Mouse (Mus musculus) cerebellum, postnatal 10 days (tissue): Measurements from ENCODE around the gene Shld2.
"Not testable (repeated sequence)": the region's sequence is repeated elsewhere in the genome, so short reads cannot be mapped to it uniquely, and the experiment has no call there.

ENCODE experiments used
- DNase-seq, 2 experiments: peaks; one replicate each; pipeline ENCODE4 v3.0.0; 2021; ENCODE audit warnings: mixed read lengths in 2 of 2

The Shld2 gene

DNA sequence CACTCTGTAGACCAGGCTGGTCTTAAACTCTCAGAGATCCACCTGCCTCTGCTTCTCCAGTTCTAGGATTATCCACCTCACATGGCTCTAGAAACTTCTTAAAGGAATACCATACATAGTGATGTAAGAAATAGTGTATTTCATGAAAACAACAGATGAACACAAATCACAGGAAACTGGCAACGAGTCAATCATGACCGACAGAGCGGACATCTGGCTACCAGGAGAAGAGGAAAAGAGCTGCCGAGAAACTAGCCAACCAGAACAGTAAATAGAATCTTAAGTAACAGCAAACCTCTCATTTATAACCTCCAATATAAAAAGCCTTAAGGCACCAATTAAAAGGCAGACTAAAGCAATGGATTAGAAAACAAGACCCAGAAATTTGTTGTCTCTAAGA is 30.6 kb downstream of the Shld2 start:
- DNase-seq, result peak; percentile 39 to 50

DNA sequence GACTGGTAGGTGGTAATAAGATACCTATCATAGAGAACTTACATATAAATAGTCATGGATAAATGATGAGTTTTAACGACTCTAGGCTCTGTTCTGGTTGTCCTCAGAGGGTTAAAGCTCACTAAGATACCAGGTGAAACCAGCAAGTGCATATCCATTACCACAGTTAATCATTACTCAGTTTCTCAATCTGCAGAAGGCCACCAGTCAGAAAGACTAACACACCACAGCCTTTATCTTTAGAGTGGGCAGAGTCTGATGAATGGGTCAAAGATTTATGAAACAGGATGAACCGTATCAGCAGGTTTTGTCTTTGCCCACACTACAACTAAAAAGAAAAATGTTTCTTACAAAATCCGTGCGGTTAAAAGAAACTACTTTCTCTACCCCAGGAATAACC is 35.1 kb downstream of the Shld2 start:
- DNase-seq, result no peak

DNA sequence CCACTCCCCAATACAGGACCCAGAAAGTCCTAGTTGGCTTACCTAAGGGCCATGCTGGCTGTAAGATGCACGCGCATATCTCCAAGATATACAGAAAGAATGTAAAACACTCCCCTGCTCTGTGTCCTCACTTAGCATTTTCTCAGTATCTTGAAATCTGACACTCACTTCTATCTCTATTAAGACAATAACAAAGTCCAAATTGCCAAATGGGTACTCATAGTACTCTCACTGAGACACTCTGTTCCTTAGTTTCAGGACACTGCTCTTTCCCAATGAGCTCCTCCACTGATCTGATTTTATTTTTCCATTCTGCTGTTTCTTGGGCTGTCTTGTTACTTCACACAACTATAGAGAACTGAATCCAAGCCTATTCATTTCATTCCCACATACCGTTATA is 36.2 kb downstream of the Shld2 start:
- DNase-seq, result no peak

DNA sequence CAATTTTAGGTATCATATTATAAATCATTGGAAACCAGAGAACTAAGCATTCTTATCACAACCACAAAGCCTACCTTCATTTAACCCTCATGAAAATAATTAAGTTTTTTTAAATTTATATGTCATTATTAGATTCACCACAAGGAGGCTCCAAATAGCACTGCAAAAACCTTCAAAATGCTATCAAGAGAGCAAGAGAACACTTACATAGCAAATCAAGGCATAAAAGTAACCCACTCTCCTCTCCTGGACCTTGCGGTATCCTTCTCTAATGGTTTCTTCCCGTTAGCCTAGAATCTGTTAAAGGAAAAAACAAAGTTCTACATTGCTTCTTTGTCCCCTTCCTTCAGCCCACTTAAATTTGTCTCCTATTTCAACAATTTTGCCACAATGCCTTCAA is 37.0 kb downstream of the Shld2 start:
- DNase-seq, result peak in 1 of 2 experiments; percentile 40

DNA sequence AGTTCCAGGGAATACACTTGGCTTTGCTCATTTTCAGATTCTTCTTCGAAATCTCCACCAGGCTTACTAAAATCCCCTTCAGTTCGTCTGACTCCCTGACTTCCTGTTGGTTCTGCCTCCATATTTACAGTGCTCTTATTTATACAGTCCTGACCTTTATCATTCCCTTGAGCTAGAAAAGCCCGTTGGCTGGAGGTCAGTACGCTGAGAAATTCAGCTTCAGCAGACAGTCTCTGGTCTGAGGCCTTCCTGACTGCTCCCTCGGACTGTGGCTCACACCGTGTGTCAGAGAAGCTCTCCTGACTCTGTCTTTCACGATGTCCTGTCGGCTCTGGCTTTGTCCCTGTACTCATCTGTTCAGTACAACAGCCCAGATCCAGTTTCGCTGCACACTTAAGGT is 42.2 kb downstream of the Shld2 start:
- DNase-seq, result no peak

DNA sequence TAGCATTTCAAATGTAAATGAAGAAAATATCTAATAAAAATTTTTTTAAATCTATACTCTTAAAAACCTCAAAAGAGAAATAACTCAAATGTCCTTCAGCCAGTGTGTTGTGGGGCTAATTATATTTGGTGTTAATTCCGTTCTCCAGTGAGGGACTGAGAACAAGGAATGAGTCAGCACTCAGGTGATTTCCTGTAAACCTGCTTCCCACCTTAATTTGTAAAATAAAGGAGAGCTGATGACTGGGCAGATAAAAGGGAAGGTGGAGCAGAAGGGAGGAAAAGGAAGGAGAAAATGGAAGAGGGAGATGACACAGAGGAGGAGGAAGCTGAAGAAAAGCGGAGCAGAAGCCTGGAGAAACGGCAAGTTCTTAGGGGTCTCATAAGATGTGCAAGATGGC is 51.8 kb downstream of the Shld2 start:
- DNase-seq, result not testable (repeated sequence)

DNA sequence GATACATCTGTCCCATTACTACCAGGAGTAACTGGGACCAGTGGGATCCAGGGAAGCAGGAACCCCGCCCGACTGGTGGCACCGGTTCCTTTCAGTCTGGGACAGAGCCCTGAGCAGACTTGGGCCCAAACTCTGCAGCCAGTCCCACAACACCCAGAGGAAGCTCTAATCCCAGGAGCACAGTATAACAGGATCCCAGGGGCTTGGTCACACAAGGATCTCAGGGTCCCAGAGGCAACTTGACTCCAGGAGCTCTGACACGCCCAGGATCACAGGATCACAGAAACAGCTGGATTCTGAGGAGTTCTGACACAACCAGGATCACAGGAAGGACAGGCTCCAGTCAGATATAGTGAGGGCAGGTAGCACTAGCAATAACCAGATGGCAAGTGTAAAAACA is 57.0 kb downstream of the Shld2 start:
- no peak for DNase-seq

DNA sequence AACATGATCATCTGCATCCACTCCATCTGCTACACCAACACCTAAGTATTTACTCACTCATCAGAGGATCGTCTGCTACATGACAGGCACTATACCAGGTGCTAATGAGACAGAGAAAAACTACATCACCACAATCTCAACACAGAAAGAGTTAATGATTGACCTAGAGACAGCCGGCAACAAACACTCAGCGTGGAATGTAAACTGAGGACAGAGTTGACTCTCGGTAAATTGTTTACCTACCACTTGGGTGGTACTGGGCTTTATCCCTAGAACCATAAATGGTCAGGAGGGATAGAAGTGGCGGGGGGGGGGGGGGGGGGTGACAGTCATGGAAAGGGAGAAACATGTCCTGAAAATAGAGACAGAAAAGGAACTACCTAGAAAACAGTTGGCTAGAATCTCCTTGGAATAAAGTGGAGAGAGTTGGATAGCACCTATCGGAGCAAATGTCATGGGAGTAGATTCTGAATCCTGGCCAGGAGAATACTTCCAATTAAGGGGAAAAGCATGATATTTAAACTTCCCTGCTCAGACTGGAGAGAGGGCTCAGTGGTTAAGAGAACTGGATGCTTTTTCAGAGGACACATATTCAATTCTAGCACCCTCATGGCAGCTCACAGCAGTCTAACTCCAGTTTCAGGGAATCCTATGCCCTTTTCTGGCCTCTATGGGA is 57.7 kb downstream of the Shld2 start:
- no peak for DNase-seq

DNA sequence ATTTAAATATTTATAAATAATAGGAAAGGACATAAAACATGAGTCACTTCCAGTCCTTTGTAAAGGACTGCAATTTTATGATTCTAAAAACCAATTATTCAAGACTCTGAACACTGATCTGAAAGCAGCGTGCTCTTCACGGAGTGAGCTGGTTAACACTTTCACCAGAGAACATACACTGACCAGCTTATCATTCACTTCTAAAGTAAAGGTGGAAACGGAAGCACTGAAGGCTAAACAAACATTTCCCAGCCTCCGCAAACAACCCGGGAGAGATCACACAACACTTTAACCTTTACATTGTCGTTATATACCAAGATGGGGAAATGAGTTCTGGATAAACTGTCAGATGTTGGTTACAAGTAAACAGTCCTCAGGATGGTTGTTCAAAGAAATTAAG is 69.6 kb downstream of the Shld2 start:
- DNase-seq, result no peak

DNA sequence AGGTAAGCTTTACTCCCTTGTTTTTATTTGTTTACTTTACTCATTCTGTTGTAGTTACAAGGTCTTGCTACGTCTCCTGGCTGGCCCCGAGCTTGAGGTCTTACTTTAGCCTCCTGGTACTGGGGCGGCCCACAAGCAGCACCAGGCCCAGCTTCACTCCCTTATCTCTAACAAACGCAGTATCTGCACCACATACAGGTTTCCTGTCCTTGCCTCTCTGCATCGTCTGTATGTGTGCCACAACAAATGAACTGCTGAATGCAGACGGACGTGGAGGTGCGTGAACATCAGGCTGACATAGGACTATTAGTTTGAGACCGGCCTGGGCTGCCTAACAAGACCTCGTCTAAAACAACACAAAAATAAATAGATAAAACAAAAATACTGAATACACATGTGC is 70.0 kb downstream of the Shld2 start:
- no peak for DNase-seq

DNA sequence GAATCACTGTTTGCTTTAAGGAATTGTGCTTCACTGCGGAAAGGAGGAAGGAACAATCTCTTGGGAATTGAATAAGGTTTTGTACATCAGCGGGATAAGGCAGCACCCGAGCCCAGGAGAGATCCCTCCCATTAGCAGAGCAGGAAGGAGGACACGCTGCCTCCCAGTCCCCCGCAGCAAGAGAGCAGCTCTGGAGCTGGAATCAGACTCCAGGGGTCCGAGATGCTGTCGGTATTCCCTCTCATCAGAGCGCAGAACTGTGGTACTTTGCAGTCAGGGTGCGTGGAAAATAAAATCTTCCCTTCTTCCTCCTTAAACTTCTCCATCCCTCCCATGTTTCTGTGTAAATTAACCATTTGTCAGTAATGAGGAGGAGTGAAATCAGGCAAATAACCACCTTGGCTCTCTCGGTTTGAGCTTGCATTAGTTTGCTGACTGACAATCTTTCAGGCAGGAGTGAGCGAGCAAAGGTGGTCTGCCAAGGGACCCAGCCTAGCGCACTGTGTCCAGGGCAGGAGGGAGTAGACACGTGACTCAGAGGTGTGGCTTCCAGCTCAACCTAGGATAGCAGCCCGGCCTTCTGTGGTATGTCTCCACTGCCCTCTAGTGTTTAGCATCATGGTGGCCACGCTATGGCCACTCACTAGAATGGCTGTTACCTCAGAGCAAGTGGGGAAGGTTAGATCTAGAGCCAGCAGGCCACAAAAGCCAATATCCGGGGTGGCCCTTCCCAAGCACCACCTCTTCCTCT is 75.5 kb downstream of the Shld2 start:
- peak; percentile 84 to 87 for DNase-seq

DNA sequence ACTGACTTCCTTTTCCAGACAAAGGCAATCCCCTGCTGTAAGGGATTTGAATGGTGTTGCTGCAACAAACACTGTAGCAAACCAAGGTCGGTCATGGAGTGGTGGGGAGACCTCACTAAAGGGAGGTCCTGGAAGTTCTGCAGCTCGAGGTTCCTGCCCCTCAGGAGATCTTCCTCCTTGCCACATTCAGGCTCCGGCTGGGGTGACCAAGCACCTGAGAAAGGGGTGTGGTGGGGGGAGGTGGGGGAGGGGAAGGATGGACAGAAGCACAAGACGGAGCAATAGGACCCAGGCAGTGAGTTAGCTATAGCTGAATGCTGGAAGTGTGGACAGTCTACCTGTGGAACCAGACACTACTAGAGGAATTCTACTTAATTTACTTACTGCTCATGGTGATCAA is 76.4 kb downstream of the Shld2 start:
- DNase-seq, result no peak

DNA sequence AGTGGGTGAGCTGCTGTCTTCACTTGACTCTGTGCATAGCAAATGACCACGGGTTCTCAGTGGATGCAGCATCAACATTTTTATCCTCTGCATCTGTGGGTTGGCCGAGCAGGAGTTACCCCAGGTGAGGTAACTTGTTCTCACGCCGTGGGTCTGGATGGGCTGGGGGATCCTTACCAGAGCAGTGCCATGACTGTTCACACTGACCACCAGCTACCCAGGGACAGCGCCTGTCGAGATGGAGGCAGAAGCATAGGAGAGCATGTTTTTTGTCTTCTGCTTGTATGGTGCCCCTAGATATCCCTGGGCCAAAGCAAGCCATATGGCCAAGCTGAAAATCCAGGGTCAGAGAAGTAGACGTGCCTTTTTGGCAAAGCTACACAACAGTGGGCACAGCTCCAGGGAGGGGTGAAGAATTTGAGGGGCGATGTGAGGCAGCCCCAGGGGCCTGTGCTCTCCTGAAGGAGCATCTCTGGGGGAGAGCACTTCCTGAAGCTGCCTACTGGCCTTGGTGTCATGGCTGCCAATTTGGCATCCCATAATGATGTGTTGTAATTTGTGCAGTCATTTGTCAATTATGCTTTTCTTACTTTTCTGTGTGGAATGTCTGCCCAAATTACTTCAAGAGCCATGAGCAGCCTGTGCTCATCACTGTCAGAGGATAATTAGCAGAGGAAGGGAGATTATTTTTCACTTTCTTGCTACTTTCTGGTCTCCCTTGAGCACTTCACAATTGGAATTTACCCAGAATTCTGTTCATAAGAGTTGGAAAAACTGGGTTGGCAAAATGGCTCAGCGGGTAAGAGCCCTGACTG is 77.2 kb downstream of the Shld2 start:
- DNase-seq, result peak; percentile 54 to 71

DNA sequence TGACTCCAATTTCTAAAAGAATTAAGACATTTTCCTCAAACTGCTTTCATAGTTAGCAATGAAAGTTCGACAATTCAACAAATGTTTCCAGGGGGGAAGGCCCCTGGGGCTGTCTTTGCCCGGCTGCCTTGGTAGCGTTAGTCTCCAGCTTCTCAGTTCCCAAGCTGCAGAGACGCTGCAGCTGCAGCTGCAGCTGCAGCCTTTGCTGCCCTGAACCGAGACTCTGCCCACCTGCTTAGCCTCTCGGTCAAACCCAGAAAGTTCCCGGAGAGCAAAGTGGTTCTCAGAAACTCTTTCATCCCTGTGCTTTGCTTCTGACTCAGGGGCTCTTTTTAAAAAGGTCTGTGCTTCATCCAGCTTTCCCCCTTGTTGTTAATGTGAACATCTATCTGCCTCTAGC is 78.0 kb downstream of the Shld2 start:
- DNase-seq, result no peak

DNA sequence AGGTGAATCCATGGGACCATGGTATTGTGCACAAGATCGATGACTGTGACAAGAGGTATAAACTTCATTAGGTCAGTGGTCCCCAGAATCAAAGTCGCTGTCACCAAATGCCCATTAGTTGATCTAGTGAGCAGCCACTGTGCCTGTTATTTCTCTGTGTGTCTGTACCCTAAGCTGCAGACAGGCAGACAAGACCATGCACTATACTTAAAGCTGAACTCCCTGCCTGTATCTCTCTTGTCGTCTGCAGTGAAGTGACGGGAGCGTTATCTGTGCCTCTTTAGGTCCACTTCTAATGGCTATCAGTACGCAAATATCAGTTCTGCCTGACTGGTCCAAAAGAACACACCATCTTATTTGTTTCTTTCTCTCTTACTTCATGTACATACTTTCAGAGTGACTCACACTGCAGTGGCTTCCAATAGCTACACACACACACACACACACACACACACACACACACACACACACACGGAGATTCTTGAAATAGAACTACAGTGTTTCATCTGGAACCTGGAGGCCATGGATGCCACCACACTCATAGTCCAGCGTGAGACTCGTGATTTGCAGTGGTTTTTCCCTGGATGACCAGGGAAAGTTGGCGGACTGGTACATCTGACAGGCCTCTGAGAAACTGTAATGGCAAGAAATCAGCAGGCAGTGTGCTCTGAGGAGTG is 81.3 kb downstream of the Shld2 start:
- no peak for DNase-seq

DNA sequence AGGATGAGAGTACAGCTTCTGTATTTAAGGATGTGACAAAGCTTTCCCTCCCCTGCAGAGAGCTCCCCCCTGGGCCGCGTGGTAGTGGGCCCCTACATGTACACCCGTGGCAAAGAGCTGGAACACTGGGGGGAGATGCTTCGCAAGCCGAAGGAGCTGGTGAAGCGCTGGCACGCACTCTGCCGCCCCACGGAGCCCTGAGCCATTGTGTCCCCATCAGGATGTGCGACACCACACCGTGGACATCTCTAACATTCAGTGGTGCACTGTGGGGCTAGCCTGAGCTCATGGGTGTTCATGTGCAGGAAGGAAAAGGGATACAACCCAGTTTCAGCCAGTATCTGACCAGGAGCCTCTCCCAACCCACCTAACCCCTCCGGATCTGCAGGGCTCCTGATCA is 82.3 kb downstream of the Shld2 start:
- no peak for DNase-seq

DNA sequence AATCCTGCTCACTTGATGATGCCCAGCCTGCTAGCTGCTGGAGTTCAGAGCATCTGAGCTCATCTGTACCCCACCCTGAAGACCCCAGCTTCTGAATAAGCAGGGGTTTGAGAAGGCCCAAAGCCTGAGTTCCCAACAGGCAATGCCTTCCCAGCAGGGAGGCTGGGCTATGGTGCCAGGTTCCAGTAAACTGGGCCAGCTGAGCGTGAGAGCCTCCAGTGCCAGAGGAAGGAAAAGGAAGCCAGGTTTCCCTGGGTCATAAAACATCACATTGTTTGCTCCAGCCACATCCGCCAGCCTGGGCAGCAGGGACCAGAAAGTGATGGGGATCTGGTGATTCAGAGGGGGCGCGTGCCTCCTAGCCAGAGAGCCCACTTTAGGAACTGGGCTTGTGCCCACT is 83.7 kb downstream of the Shld2 start:
- peak; percentile 71 to 77 for DNase-seq

DNA sequence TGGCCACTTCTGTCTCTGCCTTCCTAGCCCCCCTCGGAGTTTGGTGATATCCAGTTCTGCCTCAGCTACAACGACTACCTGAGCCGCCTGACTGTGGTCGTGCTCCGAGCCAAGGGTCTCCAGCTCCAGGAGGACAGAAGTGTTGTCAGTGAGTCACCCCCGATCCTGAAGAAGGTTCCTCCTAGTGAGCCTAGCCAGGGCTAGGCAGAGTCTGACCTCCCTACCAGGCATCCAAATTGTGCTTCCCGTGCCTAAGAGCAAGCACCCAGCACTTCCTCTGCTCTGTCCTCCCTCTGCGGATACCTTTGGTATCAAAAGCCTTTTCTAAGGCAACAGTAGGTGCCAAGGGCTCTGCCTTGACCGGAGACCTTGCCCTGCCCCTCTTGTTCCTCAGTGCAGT is 84.3 kb downstream of the Shld2 start:
- DNase-seq, result no peak

DNA sequence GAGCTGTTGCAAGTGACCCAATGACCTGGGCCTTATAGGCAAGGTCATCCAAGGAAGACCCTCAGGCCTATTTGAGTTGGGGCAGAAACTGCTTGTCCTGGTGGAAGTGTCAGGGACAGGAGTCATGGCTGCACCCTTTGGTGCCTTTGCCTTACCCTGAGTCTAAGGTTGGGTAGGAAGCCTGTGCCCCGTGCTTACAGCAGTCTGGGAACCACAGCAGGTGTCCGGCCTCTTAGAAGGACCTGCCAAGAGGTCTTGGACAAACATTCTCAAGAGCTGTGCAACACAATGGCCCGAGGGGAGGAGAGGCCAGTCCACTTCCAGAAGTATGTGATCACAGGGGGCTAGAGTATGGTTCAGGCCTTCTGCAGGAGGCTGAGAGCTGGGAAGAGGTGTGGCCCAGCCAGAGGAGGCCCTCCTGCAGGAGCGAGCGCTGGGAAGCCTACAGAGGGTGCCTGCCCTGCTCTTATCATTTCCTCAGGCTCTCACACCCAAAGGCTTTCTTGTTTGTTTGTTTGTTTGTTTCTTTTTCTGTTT is 86.9 kb downstream of the Shld2 start:
- no peak for DNase-seq

DNA sequence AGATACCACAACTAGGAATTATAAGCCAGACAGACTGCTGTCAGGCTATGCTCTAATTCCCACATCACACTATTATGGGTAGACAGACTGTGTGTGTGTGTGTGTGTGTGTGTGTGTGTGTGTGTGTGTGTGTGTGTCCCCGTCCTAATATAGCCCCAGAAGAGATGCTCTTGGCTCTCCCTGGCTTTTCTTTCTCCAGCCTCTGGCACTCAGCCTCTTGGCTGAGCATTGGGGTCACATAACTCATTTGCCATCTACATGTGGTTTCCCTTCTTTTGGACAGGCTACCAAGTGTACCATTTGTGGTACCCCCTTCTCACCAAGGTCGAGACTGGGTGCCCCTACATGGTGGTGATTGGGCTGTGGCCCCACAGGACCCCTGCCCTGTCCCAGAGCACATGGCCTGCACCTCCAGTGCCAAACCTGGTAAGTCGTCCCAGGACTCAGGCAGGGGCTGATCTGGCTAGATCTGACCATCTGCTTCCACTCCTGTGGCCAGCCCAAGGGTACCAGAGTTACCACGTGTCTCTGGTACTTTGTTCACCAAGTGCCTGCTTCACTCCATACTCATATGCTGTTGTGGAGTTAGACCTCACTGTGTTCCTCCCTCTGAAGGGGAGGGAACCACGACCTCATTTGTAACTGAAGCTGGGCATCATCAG is 88.7 kb downstream of the Shld2 start:
- DNase-seq, result peak; percentile 74 to 76

DNA sequence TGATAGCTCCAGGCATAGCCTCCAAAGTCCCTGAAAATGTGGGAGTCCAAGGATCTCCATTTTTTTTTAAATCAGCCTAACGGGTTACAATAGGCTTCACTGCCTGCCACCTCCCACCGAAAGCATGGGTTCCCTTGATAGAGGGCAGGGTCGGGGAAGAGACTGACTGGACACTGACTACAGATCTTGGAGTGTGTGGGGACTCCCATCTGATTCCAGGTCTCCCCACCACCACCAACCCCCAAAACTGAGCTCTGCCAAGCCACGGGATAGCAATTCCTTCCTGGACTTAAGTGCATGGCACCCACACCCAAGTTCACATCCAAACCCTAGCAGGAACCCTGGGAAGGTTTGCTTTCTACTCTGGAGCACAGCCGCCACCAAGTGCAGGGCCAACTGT is 89.9 kb downstream of the Shld2 start:
- no peak for DNase-seq

DNA sequence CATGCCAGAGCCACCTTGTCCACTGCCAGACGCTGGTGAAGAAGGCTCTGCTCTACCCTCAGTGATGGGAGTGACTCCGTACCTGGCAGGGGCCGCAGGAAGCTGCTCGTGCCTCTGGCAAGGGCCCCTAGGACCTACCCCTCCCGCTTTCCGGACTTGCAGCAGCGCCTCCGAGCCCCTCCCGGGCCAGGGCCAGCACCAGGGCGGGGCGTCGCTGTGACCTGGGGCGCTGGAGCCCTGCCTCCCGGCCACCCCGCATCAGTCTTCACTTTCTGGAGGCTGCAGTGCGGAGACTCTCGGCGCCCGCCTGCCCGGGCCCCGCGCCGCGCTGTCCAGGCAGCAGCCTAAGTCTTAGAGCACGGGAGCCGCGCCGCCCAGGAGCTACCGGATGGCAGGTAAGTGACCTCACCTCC is 90.5 kb downstream of the Shld2 start:
- no peak for DNase-seq
